Mouse (Mus musculus): ENCODE data around the gene Accs.

DNA sequence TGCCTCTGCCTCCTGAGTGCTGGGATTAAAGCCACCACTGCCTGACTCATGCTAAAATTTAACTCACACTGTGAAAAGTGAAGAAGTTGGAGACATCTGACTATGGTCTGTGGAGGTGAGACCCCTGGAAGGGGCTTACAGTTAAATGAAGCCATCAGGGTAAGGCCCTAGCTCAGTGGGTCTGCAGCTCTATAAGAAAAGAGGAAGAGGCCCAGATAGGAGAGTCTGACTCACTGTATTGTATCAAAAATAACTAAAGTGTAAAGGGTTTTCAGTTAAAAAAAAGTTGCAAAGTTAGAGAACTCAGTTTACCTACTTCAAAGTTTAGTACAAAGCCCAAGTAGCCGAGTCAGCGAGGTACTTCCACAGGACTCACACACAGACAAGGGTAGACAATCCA, 46.8 kb downstream of the Accs start:
- TF ChIP-seq CTCF (IDR thresholded peaks at IDR 0.05; ENCODE audit: low read depth, low read length) (no peak), POLR2A (IDR thresholded peaks at IDR 0.05; ENCODE audit: borderline replicate concordance, low read depth, low read length) (no peak)

Data from bone marrow macrophage, adult 2 months (primary cell).